Mouse (Mus musculus) cerebellum, adult 2 months (tissue): ENCODE data around the gene Atp23. TPM values are rescaled to one million over a fixed set of nuclear protein-coding genes. Genes with fewer than 3 reads are reported as not detected.
A peak's percentile ranks its signal among the peaks of the same experiment; 100 is the strongest.

Source experiments
- DNase-seq, 2 experiments: peaks; one replicate each; pipeline ENCODE4 v3.0.0; 2021
- H3K27ac ChIP-seq: fragments of 200-500 bp; 2 replicates; pipeline ENCODE4 v1.5.1; 2012; ENCODE audit warnings: low read length, control low read depth, inconsistent platforms; ENCODE audit not compliant: insufficient read depth
- H3K27me3 ChIP-seq: fragments of 200-500 bp; 2 replicates; pipeline ENCODE4 v1.6.1; 2012; ENCODE audit warnings: inconsistent platforms, mild to moderate bottlenecking, low read length, moderate library complexity; ENCODE audit not compliant: control insufficient read depth, insufficient read depth
- H3K4me1 ChIP-seq: fragments of 200-500 bp; 2 replicates; pipeline ENCODE4 v1.6.1; 2011; ENCODE audit warnings: low read length; ENCODE audit not compliant: control insufficient read depth, insufficient read depth
- H3K4me3 ChIP-seq: fragments of 200-500 bp; replicated peaks from 2 replicates; pipeline ENCODE3; 2011; ENCODE audit warnings: mild to moderate bottlenecking, low read depth, low read length, control low read depth; ENCODE audit not compliant: insufficient read depth
- CTCF ChIP-seq: fragments of 200-500 bp; IDR thresholded peaks from 2 replicates; pipeline ENCODE4 v1.5.1; 2011; ENCODE audit warnings: low read depth, mild to moderate bottlenecking, control low read depth, low read length, moderate library complexity, borderline replicate concordance; ENCODE audit not compliant: insufficient read depth
- POLR2A ChIP-seq: fragments of 200-500 bp; IDR thresholded peaks from 2 replicates; pipeline ENCODE4 v1.6.1; 2011; ENCODE audit warnings: low read length, control low read depth, borderline replicate concordance; ENCODE audit not compliant: insufficient read depth
- WGBS: fragments of 180-500 bp; shearing (Covaris S2); methylation state at CpG from one replicate; pipeline ENCODE4 v1.1.7; 2018; 5-methylcytosine and 5-hydroxymethylcytosine counted together
- polyA plus RNA-seq: library from polyadenylated mRNA; depleted of rRNA; stranded (reverse); fragments of >200 nt; gene quantifications from 2 replicates; pipeline ENCODE4 v1.2.3, GENCODE M21; 2012

Atp23 gene
- polyA plus RNA-seq, 1 experiment: 10.4 TPM

DNA sequence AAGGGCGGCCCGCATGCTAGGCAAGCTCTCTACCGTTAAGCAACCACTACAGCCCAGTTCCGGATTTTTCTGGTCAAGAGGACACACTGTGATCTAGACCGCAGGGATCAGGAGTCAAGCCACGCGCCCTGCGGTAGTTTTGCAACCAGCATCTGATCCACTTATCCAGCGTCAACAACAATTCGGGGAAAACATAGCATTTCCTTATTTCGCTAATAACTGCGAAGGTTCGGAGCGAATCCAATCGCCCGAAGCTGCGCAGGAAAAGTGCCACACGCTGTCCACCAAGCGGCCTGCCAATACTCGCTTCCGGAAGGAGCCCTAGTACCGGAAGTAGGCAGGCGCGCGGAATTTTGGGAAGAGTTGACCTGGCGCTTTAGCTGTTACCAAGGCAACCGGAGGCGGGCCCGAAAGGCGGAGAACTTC lies 4.5 kb upstream of the Atp23 start:
- TF ChIP-seq POLR2A: peak; percentile 86; the same call in 1 of the 2 replicates
- TF ChIP-seq CTCF: no peak
- WGBS: under 1% methylated on average over 30 of the region's 30 CpGs
- peak overlapping the region; percentile 32; the same call in 1 of the 2 replicates for H3K27ac ChIP-seq
- no peaks in the 10 kb centered on the region for H3K4me1 ChIP-seq
- peak; percentile 91 to 93 for DNase-seq
- no peaks in the 10 kb centered on the region for H3K27me3 ChIP-seq
- H3K4me3 ChIP-seq: peak overlapping the region; percentile 86

DNA sequence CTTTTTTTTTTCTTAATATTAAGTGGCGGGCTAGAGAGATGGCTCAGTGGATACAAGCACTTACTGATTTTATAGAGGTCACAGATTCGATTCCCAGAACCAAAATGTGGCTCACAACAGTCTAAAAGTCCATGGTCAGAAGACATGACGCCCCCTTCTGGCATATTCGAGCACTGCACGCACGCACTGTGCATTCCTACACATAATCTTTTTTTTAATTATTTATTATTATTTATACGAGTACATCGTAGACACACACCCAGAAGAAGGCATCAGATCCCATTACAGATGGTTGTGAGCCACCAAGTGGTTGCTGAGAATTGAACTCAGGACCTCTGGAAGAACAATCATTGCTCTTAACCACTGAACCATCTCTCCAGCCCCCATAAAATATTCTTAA lies 3.9 kb upstream of the Atp23 start:
- DNase-seq: no peak
- TF ChIP-seq CTCF (peak; percentile 41; the same call in 1 of the 2 replicates), POLR2A (no peak)
- Histone ChIP-seq H3K4me1 (no peaks in the 10 kb centered on the region; the same call in 1 of the 2 replicates), H3K27me3 (no peaks in the 10 kb centered on the region), H3K27ac (no peak overlapping the region), H3K4me3 (no peak overlapping the region)
- 68% methylated on average over 8 of the region's 8 CpGs for WGBS

DNA sequence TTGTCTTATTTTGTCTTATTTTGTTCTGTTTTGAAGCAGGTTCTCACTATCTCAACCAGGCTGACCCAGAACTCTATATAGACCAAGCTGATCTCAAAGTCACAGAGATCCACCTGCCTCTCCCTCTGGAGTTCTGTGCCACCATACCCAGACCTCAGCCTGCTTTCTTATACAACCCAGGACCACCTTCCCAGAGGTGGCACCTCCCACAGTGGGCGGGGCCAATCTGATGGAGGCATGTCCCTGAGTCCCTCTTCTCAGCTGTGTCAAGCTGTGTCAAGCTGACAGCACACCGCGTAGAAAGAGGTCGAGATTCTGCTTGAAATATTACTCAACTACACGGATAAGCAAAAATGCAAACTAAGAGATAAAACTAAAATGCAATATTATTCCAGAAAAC lies 3.1 kb upstream of the Atp23 start:
- Histone ChIP-seq H3K27ac (no peak overlapping the region), H3K4me1 (peaks cover 2% of the 10 kb centered on the region; the same call in 1 of the 2 replicates), H3K27me3 (no peaks in the 10 kb centered on the region), H3K4me3 (no peak overlapping the region)
- TF ChIP-seq CTCF (no peak), POLR2A (no peak)
- no peak for DNase-seq
- WGBS: 27% methylated on average over 5 of the region's 5 CpGs

- under 1% methylated on average over 4 of the region's 4 CpGs for WGBS
- Histone ChIP-seq H3K4me1 (peaks cover 2% of the 10 kb centered on the region; the same call in 1 of the 2 replicates), H3K27ac (no peak overlapping the region), H3K4me3 (peak overlapping the region; percentile 55), H3K27me3 (no peaks in the 10 kb centered on the region)
- TF ChIP-seq POLR2A: no peak
- no peak for TF ChIP-seq CTCF
- no peak for DNase-seq
Observed at GRCm38 (mm10) chr10:126901488-126901843, 311 bp upstream of the Atp23 start.

DNA sequence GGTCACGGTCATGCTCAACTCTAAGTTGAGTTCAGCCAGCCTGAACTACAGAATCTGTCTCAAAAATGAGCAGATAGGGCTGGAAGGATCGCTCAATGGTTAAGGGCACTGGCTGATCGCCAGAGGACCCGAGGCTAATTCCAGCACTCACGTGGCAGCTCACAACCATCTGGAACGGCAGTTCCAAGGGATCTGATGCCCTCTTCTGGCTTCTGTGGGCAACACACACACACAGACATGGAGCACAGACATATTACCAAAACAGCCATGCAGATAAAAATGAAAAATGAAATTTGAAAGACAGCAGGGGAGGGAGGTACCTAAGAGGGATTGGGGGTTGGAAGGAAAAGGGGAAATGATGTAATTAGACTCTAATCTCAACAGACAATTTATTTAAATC lies 5.3 kb downstream of the Atp23 start:
- TF ChIP-seq POLR2A: no peak
- no peak for TF ChIP-seq CTCF

DNA sequence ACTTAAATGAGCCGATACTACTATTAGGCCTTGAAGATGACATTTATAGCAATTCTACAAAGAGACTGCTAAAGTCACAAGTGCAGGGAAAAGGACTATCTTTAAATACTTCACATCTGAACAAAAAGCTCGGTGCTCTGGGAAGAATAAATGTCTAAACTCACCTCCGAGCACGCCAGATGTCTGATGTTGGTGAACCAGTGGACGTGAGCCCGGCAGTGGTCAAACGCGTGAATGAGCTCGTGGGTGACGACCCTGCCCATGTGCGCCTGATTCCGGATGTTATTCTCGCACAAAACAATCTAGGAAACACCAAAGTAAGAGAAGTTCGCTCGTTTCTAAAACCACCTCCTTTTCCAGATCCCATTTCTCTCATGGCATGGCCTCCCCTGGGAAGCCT lies 7.1 kb downstream of the Atp23 start:
- no peak overlapping the region for H3K27ac ChIP-seq
- no peaks in the 10 kb centered on the region for H3K27me3 ChIP-seq
- no peaks in the 10 kb centered on the region for H3K4me1 ChIP-seq
- no peak overlapping the region for H3K4me3 ChIP-seq
- TF ChIP-seq CTCF: no peak
- TF ChIP-seq POLR2A: no peak
- no peak for DNase-seq
- WGBS: 95% methylated on average over 15 of the region's 15 CpGs

More for the DNA sequence above, 5.3 kb downstream of the Atp23 start:
- no peak overlapping the region for H3K4me3 ChIP-seq
- no peaks in the 10 kb centered on the region for H3K27me3 ChIP-seq
- no peak overlapping the region for H3K27ac ChIP-seq
- no peak for DNase-seq
- peaks cover 2% of the 10 kb centered on the region; the same call in 1 of the 2 replicates for H3K4me1 ChIP-seq
- WGBS: 42% methylated on average over 6 of the region's 6 CpGs

DNA sequence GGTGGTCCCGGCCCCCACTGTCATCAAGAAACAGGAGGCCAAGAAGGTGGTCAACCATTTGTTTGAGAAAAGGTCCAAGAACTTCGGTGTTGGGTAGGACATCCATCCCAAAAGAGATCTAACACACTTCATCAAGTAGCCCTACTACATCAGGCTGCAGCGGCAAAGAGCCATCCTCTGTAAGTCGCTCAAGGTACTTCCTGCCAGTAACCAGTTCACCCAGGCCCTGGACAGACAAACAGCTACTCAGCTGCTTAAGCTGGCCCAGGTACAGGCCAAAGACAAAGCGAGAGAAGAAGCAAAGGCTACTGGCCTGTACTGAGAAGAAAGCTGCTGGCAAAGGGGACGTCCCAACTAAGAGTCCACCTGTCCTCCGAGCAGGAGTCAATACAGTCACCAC lies 8.0 kb downstream of the Atp23 start:
- TF ChIP-seq CTCF: no peak
- TF ChIP-seq POLR2A: no peak
- WGBS: 97% methylated on average over 7 of the region's 7 CpGs
- H3K27ac ChIP-seq: no peak overlapping the region

GRCm38 (mm10) chr10:126873755-126874154 lies 27.4 kb downstream of the Atp23 start:
- no peaks in the 10 kb centered on the region for H3K4me1 ChIP-seq
- WGBS: 88% methylated on average over 3 of the region's 3 CpGs
- no peak for DNase-seq
- no peak overlapping the region for H3K27ac ChIP-seq
- TF ChIP-seq CTCF: no peak
- no peak for TF ChIP-seq POLR2A
- no peaks in the 10 kb centered on the region for H3K27me3 ChIP-seq
- H3K4me3 ChIP-seq: no peak overlapping the region

More for the DNA sequence above, 8.0 kb downstream of the Atp23 start:
- H3K4me3 ChIP-seq: no peak overlapping the region
- no peaks in the 10 kb centered on the region for H3K4me1 ChIP-seq
- DNase-seq: no peak
- no peaks in the 10 kb centered on the region for H3K27me3 ChIP-seq
